Mouse (Mus musculus) olfactory bulb, adult 2 months (tissue): ENCODE measurements around the gene Atp6v1c2.

ENCODE experiments used
- CTCF ChIP-seq: fragments of 200-500 bp; IDR thresholded peaks from 2 replicates; pipeline ENCODE4 v1.5.1; 2012; ENCODE audit warnings: low read depth, mild to moderate bottlenecking, low read length, moderate library complexity; ENCODE audit not compliant: insufficient read depth
- POLR2A ChIP-seq: fragments of 200-500 bp; IDR thresholded peaks from 2 replicates; pipeline ENCODE4 v1.6.1; 2012; ENCODE audit warnings: mild to moderate bottlenecking, low read depth, low read length, moderate library complexity; ENCODE audit not compliant: insufficient read depth

- TF ChIP-seq CTCF = no peak
- no peak for TF ChIP-seq POLR2A
Measured at GRCm38 (mm10) chr12:17290569-17290968, 38.6 kb downstream of the Atp6v1c2 start.
